Mouse (Mus musculus): ENCODE data around the gene Thbs4. TPM values are rescaled to one million over a fixed set of nuclear protein-coding genes. Genes with fewer than 3 reads are reported as not detected.

Gene Thbs4
- polyA plus RNA-seq (2014; fragmentation: Illumina TruSeq; extraction: RNeasy Lipid Tissue Mini Kit (QIAGEN cat#74804); ENCODE audit: low replicate concordance): 0.22 TPM

DNA sequence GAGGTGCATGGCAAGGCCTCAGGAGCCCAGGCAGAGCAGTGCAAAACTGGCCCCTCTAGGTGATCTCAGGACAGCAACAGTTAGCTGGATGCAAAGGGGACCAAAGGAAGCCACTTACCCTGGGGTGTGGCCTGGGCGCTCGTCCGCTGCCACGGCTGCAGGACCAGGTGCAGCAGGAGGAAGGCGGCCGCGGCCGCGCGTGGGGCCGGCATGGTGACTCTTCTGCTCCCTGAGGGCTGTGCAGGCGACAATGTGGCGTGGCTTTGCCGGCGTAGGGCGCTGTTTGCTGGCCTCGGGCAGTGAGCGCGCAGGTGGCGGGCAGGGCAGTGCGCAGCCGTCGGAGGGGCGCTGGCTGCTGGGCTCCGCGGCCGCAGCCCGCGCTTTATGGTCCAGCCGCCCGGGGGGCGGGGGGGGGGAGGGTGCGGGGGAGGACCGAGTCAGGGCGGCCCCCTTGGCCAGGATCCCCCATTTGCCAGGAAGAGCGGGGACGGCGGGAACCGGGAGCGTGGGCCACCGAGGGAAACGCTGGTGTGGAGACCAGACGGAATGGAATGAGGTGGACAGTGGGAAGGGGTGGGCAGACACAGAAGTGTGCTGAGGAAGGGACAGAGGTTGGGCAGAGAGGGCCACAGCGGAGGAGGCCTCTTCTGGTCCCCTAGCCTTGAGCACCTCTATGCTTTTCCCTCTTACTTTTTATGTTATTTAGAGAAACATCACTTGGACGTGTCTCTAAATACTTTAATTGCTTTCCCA is at the start of gene Thbs4:
Gene Thbs4, minus strand, starts transcription at position 357 of the 753 bp plus-strand sequence.

Other genes with a start within 250 kb of the Thbs4 start
- 0.37 TPM for gene Spz1, start 218.6 kb downstream of the Thbs4 start, polyA plus RNA-seq (2014; fragmentation: Illumina TruSeq; extraction: RNeasy Lipid Tissue Mini Kit (QIAGEN cat#74804); ENCODE audit: low replicate concordance)
- 35.9 TPM for gene Serinc5, start 183.7 kb downstream of the Thbs4 start, polyA plus RNA-seq (2014; fragmentation: Illumina TruSeq; extraction: RNeasy Lipid Tissue Mini Kit (QIAGEN cat#74804); ENCODE audit: low replicate concordance)
- gene Mtx3, start 49.9 kb upstream of the Thbs4 start, polyA plus RNA-seq (2014; fragmentation: Illumina TruSeq; extraction: RNeasy Lipid Tissue Mini Kit (QIAGEN cat#74804); ENCODE audit: low replicate concordance): 38.3 TPM

Measured in small intestine, adult 10 weeks (tissue).